ENCODE assay signal across 8 mouse cellular contexts in the genomic region with DNA sequence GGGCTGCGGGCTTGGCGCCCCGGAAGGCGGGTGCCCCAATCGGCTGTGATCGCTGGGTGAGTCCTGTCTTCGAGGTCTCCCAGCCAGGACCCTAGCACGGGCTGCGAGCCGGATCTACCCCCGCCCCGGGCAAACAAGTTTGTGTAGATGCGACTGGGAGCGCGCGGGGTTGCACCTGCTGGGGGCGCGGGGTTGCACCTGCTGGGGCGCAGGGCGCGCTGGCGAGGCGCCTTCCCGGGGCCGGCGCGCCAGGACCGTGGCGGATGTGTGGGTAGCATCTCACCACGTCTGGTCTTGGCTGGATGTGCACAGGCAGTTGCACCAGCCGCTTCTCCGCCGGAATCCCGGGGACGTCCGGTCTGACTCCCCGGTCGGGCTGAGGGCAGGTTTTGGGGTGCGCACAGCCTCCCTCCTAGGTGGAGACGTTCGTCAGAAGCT. TPM values are rescaled to one million over a fixed set of nuclear protein-coding genes. Genes with fewer than 3 reads are reported as not detected.
A peak's percentile ranks its signal among the peaks of the same experiment; 100 is the strongest.
DNase-seq lines count a peak whose midpoint lies in the region; ATAC-seq and TF ChIP-seq lines count a peak whose summit lies in the region.

No protein-coding gene starts in this region.

- peak overlapping the region; percentile 97 for H3K4me2 ChIP-seq in heart, embryonic 12.5 days
- peak overlapping the region; percentile 93 for H3K4me2 ChIP-seq in forebrain, postnatal 0 days (ENCODE audit: low read depth)
- peak overlapping the region; percentile 84 for H3K4me2 ChIP-seq in limb, embryonic 15.5 days
- peak overlapping the region; percentile 61 for H3K4me2 ChIP-seq in neural tube, embryonic 11.5 days (ENCODE audit: low read depth)

- TF ChIP-seq CTCF in forebrain, postnatal 0 days (IDR thresholded peaks at IDR 0.05; ENCODE audit: low read depth), result peak; percentile 13; the same call in 1 of the 2 replicates

- H3K4me1 ChIP-seq in heart, embryonic 12.5 days (replicated peaks), result peaks cover 8% of the 10 kb centered on the region; the same call in 1 of the 2 replicates
- H3K4me1 ChIP-seq in forebrain, postnatal 0 days (ENCODE audit: insufficient read depth), result peaks cover 14% of the 10 kb centered on the region; the same call in 1 of the 2 replicates
- H3K4me1 ChIP-seq in limb, embryonic 15.5 days, result peaks cover 13% of the 10 kb centered on the region
- peaks cover 25% of the 10 kb centered on the region for H3K4me1 ChIP-seq in neural tube, embryonic 11.5 days (ENCODE audit: control insufficient read depth, insufficient read depth, low read length)

- H3K9me3 ChIP-seq in heart, embryonic 12.5 days (replicated peaks), result no peaks in the 10 kb centered on the region
- no peaks in the 10 kb centered on the region for H3K9me3 ChIP-seq in forebrain, postnatal 0 days (ENCODE audit: low read length)
- no peaks in the 10 kb centered on the region for H3K9me3 ChIP-seq in limb, embryonic 15.5 days
- H3K9me3 ChIP-seq in neural tube, embryonic 11.5 days (ENCODE audit: control insufficient read depth, low read length), result no peaks in the 10 kb centered on the region

- no peaks in the 10 kb centered on the region for H3K36me3 ChIP-seq in heart, embryonic 12.5 days
- no peaks in the 10 kb centered on the region for H3K36me3 ChIP-seq in forebrain, postnatal 0 days (ENCODE audit: insufficient read depth)
- no peaks in the 10 kb centered on the region for H3K36me3 ChIP-seq in limb, embryonic 15.5 days
- no peaks in the 10 kb centered on the region for H3K36me3 ChIP-seq in neural tube, embryonic 11.5 days (ENCODE audit: control insufficient read depth, insufficient read depth, low read length)

- no peak overlapping the region for H3K27ac ChIP-seq in heart, embryonic 12.5 days (ENCODE audit: poor library complexity, severe bottlenecking)
- peak overlapping the region; percentile 78 for H3K27ac ChIP-seq in forebrain, postnatal 0 days (ENCODE audit: low read depth, low read length)
- H3K27ac ChIP-seq in limb, embryonic 15.5 days, result no peak overlapping the region
- H3K27ac ChIP-seq in neural tube, embryonic 11.5 days (ENCODE audit: low read depth, low read length), result no peak overlapping the region; the same call in 1 of the 2 replicates

- peak overlapping the region; percentile 57 for H3K4me3 ChIP-seq in heart, embryonic 12.5 days
- H3K4me3 ChIP-seq in forebrain, postnatal 0 days (ENCODE audit: low read depth, low read length), result peak overlapping the region; percentile 74
- peak overlapping the region; percentile 45 for H3K4me3 ChIP-seq in limb, embryonic 15.5 days
- H3K4me3 ChIP-seq in neural tube, embryonic 11.5 days (ENCODE audit: low read depth, low read length), result peak overlapping the region; percentile 63

- peak overlapping the region; percentile 70 for H3K9ac ChIP-seq in heart, embryonic 12.5 days
- peak overlapping the region; percentile 77 for H3K9ac ChIP-seq in forebrain, postnatal 0 days
- no peak overlapping the region for H3K9ac ChIP-seq in limb, embryonic 15.5 days
- H3K9ac ChIP-seq in neural tube, embryonic 11.5 days (ENCODE audit: low read length), result peak overlapping the region; percentile 86

- intact Hi-C loops in heart, postnatal 36 days (cut with DNase I), result loop anchor here (10.0 kb wide), 1 partner anchor 244 kb away; no protein-coding TSS in a partner anchor

- peaks cover 52% of the 10 kb centered on the region for H3K27me3 ChIP-seq in heart, embryonic 12.5 days (replicated peaks)
- H3K27me3 ChIP-seq in forebrain, postnatal 0 days (ENCODE audit: insufficient read depth, low read length), result no peaks in the 10 kb centered on the region
- H3K27me3 ChIP-seq in limb, embryonic 15.5 days, result peaks cover 67% of the 10 kb centered on the region
- peaks cover 7% of the 10 kb centered on the region; the same call in 1 of the 2 replicates for H3K27me3 ChIP-seq in neural tube, embryonic 11.5 days (ENCODE audit: control insufficient read depth, insufficient read depth, low read length)

- ATAC-seq in heart, embryonic 12.5 days (ENCODE audit: insufficient number of reproducible peaks, low FRiP score), result peak; percentile 10; the same call in 1 of the 2 replicates
- ATAC-seq in forebrain, postnatal 0 days, result peak; percentile 45
- 0 out of 2 replicates have a peak, but pooled peaks have one; percentile 15 for ATAC-seq in limb, embryonic 15.5 days (ENCODE audit: insufficient number of reproducible peaks, low FRiP score, low TSS enrichment, low read depth)
- peak; percentile 39 for ATAC-seq in neural tube, embryonic 11.5 days (ENCODE audit: insufficient read depth, low FRiP score, low TSS enrichment)

- DNase-seq in heart, postnatal 36 days, result no peak
- DNase-seq in cerebellum, adult 9-10 months, result peak; percentile 63
- no peak for DNase-seq in forebrain, postnatal 0 days
- DNase-seq in neural tube, embryonic 11.5 days (ENCODE audit: low spot score), result no peak
- no peak for DNase-seq in layer of hippocampus, adult 9-11 months
- DNase-seq in left cerebral cortex, adult 9 months (ENCODE audit: low spot score in 2 of 2), result no peak

- 1% methylated on average over 39 of the region's 41 CpGs for WGBS in heart, embryonic 12.5 days
- WGBS in forebrain, postnatal 0 days, result under 1% methylated on average over 39 of the region's 41 CpGs
- WGBS in limb, embryonic 15.5 days, result under 1% methylated on average over 41 of the region's 41 CpGs
- WGBS in neural tube, embryonic 11.5 days, result under 1% methylated on average over 41 of the region's 41 CpGs

RNA-seq across cellular contexts. Expression of a gene that starts 1.5 kb away (rescaled TPM):
- 3.1 and 4.2 TPM in 2 replicates for polyA plus RNA-seq in heart, embryonic 12.5 days (2016; fragmentation: Nextera tagmentation; extraction: Ambion mirVana)
- 10 to 100 TPM in 1 of 2 experiments, 1 to 10 TPM in 1; 8.0 to 12.0 TPM for total RNA-seq in heart, postnatal 36 days (2021)
- total RNA-seq in forebrain, postnatal 0 days (2014; rRNA removed), result 91.6 and 96.7 TPM in 2 replicates
- polyA plus RNA-seq in forebrain, postnatal 0 days (2015; fragmentation: Nextera tagmentation; extraction: Ambion mirVana), result 46.7 and 63.1 TPM in 2 replicates
- polyA plus RNA-seq in limb, embryonic 15.5 days (2015; fragmentation: Nextera tagmentation; extraction: Ambion mirVana), result 3.2 and 4.0 TPM in 2 replicates
- polyA plus RNA-seq in neural tube, embryonic 11.5 days (2014; fragmentation: Nextera tagmentation; extraction: Ambion mirVana), result 47.3 and 50.5 TPM in 2 replicates
